Mouse (Mus musculus) adrenal gland, postnatal 4 days (tissue): ENCODE results near the gene Acaa1b. TPM values are rescaled to one million over a fixed set of nuclear protein-coding genes. Genes with fewer than 3 reads are reported as not detected.

Experiments used
- total RNA-seq, 2 experiments: library from RNA; stranded (reverse); gene quantifications; 2 replicates each; pipeline ENCODE4 v1.2.3; 2021

The Acaa1b gene
- total RNA-seq, 2 experiments from 2014 or later: 15.9 to 23.3 TPM

Other genes with a start within 250 kb of the Acaa1b start
- 10 to 100 TPM; 32.5 to 37.4 TPM for gene Ctdspl, start 230.6 kb downstream of the Acaa1b start, total RNA-seq
- gene Vill, start 104.3 kb downstream of the Acaa1b start, total RNA-seq: 10 to 100 TPM in 1 of 2 experiments, 1 to 10 TPM in 1; 3.2 to 10.1 TPM
- 10 to 100 TPM in 1 of 2 experiments, 1 to 10 TPM in 1; 9.7 to 12.7 TPM for gene Plcd1, start 63.6 kb downstream of the Acaa1b start, total RNA-seq
- 1 to 10 TPM; 1.1 to 2.7 TPM for gene Dlec1, start 54.6 kb downstream of the Acaa1b start, total RNA-seq
- gene Gm47289, start 2.1 kb upstream of the Acaa1b start, total RNA-seq: not detected
- gene Slc22a13, start 52.0 kb upstream of the Acaa1b start, total RNA-seq: 1 to 10 TPM in 1 of 2 experiments, not detected in 1; 2.1 TPM
- gene Oxsr1, start 165.3 kb upstream of the Acaa1b start, total RNA-seq: 10 to 100 TPM; 36.0 to 39.5 TPM
- 100 to 1,000 TPM; 115 to 119 TPM for gene Acaa1a, start 182.6 kb upstream of the Acaa1b start, total RNA-seq
- 10 to 100 TPM; 29.4 to 31.3 TPM for gene Myd88, start 184.3 kb upstream of the Acaa1b start, total RNA-seq
- 10 to 100 TPM in 1 of 2 experiments, 1 to 10 TPM in 1; 7.3 to 16.5 TPM for gene Xylb, start 200.3 kb upstream of the Acaa1b start, total RNA-seq
- not detected for gene Slc22a14, start 208.5 kb upstream of the Acaa1b start, total RNA-seq
- 10 to 100 TPM; 15.6 to 17.6 TPM for gene Acvr2b, start 245.0 kb upstream of the Acaa1b start, total RNA-seq